Mouse (Mus musculus): ENCODE data around the gene Aifm3.

GRCm38 (mm10) chr16:17456901-17457300 lies 32.5 kb upstream of the Aifm3 start:
- TF ChIP-seq CTCF (IDR thresholded peaks at IDR 0.05; ENCODE audit: low read depth, low read length) (no peak), TAL1 (conservative IDR thresholded peaks at IDR 0.05; ENCODE audit: low read depth, low read length) (no peak)

All from G1E (cell line).